Mouse (Mus musculus) megakaryocyte, adult 5-6 weeks (primary cell): ENCODE measurements around the gene Myh9. TPM values are rescaled to one million over a fixed set of nuclear protein-coding genes. Genes with fewer than 3 reads are reported as not detected.
"Not testable (repeated sequence)": the region's sequence is repeated elsewhere in the genome, so short reads cannot be mapped to it uniquely, and the experiment has no call there.

Experiments
- ATAC-seq: 2 replicates; pipeline ENCODE4 v1.8.0; 2016; ENCODE audit warnings: mild to moderate bottlenecking, inconsistent platforms; ENCODE audit not compliant: poor library complexity, severe bottlenecking
- total RNA-seq, 2 experiments: library from RNA; stranded (forward) in 1 of 2; stranded (reverse) in 1 of 2; fragments of 153-499, 151-499 nt in 1 of 2; fragments of 221-1000, 200-1000 nt in 1 of 2; gene quantifications; 2 replicates each; pipeline versions ENCODE4 v1.2.3 to v1.2.4; 2015 to 2017

Gene Myh9
- total RNA-seq, 2 experiments from 2014 or later: 464 to 759 TPM

DNA sequence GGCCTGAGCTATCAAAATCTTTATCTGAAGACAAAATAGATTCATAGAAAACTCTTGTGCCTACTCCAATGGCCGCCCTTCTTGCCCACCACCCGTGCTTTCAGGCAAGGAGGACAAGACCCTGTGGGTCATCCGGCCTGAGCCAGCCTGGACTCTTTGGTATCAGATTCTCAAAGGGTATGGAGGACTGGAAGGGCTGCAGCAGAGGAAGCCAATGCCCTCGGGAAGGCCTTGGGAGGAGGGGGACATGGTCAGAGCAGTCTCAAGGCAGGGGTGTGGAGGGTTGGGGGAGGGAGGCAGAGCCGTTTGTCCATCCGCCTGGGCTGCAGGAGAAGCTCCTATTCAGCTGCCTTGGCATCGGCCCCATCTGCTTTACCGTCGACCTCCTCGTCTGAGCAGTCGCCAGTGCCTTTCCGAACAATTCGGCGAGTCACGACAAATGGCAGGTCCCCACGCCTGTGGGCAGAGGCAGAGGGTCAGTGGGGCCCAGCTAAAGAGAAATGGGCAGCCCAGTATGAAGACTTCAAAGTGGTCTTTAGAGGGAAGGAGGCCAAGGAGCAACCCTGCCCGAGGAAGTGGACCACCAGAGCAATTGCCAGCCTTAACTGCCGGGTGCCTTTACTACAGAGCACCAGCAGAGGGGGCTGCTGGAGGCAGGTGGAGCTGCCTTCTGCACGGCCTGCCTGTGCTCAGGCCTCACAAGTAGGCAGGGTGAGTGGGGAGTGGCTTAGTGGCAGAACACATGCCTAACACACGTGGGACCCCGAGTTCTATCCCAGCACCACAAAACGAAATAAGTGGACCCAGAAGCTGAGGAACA lies 80.2 kb downstream of the Myh9 start:
- peak; percentile 68 for ATAC-seq

DNA sequence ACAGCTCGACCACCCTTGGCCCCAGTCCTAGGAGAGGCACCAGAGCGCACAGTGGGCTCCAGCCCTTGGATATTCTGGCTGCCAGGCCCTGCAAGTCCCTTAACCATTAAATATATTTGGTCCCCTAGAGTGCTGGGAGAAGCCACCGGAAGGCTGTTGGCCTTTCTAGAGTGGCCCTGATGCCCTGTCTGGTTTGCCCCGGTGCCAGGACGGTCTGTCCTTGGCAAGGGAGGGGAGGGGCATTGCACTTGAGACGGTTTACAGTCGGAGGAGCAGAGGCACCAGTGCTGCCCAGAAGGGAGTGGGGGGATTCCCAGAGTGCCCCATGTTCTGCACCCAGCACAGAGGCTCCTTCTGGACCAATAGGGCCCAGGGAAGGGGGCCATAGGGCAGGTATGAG lies 80.9 kb downstream of the Myh9 start:
- ATAC-seq: no peak

DNA sequence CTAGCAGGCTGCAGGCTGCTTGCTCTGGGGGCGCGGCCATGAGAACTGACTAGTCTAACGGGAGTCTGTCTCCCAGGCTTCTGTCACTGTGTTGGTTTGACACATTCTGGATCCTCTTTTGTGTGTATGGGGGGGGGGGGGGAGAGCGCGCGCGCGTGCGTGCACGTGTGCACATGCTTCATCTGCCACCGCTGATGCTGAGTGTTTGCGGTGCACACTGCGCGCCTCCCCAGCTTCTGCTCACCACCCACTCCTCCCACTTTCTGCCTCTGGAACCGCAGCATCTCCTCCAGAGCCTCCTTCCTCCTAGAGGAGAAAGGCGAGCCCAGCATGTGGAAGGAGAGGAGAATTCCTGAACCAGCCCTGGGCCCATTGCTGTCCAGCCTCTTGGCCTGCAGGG lies 81.9 kb downstream of the Myh9 start:
- no peak for ATAC-seq

DNA sequence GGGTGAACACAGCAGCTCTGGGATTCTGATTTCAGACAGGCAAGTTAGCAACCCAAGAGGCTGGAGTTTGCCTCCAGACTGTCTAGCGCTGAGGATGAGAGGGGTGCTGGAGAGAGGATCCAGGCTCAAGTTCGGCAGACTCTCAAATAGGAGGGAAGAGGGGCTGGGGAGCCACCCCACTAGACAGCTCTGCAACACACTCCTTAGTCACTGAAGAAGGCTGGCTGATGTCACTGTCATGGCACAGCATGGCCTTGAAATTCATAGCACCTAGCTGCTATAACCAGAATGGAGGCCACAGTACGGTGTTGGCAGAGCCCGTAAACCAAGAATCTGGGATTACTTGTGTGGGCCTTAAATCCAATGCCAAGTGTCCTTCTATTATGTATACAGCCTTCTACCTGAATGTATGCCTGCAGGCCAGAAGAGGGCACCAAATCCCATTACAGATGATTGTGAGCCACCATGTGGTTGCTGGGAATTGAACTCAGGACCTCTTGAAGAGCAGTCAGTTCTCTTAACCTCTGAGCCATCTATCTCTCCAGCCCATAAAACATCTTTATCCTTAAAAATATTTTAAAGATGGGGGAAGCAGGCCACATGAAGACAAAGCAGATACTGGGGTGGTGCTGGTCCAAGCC lies 84.3 kb downstream of the Myh9 start:
- ATAC-seq: no peak

DNA sequence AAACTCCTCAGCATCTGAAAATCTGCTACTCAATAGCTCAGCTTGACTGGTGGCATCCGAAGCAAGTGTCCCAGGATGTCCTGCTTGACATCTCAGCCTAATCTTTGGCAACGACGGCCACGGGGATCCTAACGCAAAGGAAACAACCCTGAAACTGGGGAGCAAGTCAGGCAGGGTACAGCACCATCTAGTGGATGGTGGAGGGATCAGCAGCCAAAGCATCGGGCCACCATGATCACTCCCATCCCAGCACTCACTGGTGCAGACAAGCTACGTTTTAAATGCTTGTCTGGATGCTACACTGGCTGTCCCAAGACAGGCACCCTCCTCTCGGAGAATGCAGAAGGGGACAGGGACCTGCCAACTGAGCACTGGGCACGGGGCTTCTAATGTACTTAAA lies 85.1 kb downstream of the Myh9 start, which contains the start of gene Apol8:
Gene Apol8 (minus strand): TSS at position 156 of the 400 bp plus-strand sequence.
- ATAC-seq: peak; percentile 81

DNA sequence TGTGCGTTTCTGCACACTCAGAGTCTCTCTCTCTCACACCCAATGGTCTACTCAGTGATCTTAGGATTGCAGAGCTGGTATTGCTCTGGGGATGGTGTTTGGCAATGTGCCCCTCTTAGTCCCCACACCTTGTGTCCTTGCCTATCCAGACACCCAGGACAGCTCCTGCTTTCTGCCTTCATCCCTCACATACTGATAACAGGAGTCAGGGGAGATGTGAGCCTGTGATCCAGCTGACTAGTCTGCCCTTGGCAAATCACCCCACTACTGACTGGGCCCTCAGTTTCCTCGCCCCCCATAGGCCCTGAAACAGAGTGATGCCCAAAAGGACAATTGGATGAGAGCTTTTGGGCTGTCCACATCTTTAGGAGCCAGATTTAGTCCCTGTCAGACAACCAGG lies 85.9 kb downstream of the Myh9 start:
- no peak for ATAC-seq

DNA sequence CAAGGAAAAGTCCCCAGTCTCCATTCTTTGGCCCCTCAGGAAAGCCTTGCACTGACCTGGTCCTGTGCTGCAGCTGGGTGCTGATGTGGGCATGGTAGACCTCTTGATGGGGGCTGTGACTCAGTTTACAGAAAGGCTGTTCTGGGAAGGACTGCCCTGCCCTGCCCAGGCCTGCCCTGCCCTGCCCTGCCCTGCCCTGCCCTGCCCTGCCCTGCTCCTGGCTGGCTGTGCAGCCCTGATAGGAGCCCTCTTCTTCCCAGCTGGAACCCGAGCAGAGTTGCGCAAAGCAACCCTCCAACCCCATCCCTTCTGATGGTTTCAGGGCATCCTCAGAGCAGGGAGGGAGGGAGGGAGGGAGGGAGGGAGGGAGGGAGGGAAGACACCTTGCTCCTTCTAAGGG lies 86.8 kb downstream of the Myh9 start:
- ATAC-seq: no peak

DNA sequence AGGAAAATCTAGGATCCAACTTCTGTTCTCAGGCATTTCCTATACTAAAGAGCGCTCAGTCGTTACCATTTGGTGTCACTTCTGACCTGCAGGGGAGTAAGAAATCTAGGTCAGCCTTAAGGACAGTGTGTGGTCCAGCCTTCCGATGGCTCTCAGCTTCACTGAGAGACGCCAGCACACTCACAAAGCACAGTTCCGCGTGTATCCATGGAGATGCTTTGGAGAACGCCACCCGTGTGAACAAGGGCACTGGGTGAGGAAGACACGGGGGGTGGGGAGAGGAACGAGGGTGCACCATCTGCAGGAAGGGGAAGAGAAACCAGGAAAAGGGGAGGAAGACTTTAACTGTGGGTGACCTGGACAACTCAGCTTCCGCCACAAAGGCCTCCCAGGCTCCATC lies 89.5 kb downstream of the Myh9 start:
- ATAC-seq: no peak

DNA sequence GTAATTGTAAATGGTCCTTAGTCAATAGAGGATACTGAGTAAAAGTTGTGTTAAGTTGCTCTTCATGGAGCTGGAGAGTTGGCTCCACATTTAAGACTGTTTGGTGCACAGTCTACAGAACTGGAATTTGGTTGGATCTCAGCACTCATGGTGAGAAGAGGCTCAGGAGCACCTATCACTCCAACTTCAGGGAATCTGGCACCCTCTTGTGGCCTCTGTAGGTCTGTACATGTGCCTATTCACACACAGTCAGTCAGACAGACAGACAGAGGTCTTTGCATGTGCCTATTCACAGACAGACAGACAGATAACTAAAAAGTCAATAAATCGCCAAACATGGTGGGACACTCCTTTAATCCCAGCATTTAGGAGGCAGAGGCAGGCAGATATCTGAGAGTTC lies 91.5 kb downstream of the Myh9 start:
- peak; percentile 65 for ATAC-seq

DNA sequence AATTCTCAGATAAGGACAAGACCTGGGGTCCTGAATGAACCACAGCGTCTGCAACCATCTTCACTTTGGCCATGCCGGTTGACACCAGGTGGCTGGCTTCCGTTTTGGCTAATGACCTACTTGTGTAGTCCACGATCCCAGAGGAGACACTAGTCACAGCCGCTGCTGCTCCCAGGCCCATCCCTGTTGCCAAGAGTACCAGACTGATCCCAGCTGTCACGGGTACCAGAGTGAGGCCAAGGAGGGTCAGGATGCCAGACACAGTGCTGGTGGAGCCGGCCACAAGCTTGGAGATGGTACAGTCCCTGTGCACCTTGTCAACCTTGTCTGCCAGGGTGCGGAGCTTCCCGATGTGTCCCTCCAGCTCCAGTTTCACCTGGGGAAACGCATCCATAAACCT lies 92.3 kb downstream of the Myh9 start:
- no peak for ATAC-seq

DNA sequence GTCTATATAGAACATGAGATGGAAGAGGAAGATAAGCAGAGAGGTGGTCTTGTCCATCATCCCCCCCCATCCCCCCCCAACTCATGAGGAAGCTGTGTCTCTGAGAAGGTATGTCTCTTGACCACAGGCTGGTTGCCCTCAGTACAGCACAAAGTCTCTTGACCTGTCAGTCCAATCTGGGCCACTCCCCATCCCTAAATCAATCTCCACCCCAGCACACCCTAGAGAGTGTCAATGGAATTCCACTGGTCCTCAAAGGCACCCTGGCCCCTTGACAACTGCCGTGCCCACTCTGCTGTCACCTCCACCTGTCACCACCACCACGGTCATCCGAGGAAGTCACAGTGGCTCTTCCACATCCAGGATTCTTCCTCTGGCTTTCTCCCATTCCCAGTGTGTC lies 93.6 kb downstream of the Myh9 start:
- ATAC-seq: no peak

DNA sequence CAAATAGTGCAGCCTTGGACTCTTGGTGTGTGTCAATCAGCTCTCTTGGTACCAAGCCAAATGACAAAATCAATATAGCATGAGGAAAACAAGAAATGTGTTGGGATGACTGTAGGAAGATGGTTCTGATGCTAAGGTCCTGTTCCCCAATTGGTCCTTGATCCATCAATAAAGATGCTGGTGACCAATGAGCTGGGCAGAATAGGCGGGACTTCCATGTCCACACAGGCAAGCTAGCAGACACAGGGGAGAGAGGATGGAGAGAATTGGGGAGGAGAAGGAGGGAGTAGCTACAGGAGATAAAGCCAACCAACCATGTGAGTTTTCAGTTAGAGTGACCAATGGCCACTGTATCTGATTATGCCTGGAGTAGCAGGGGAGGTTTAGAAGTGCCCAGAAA lies 95.6 kb downstream of the Myh9 start:
- ATAC-seq: no peak

DNA sequence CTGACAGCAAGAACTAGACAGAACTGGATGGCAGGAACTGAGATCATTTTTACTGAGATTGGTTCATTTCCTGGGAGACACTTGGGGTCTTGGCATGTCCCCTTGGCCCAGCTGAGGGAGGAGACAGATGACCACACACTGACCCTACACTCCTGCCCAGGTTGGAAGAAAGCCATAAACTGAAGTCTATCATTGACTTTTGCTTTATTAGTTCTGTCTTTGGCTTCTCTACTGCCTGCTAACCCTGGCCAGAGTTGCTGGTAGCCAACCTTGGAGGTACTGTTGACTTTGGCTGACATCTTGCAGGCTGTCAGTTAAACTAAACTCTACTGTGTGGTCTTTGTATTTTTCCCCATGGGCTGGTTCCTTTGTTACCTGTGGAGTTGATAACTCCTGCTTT lies 96.9 kb downstream of the Myh9 start:
- ATAC-seq: no peak

DNA sequence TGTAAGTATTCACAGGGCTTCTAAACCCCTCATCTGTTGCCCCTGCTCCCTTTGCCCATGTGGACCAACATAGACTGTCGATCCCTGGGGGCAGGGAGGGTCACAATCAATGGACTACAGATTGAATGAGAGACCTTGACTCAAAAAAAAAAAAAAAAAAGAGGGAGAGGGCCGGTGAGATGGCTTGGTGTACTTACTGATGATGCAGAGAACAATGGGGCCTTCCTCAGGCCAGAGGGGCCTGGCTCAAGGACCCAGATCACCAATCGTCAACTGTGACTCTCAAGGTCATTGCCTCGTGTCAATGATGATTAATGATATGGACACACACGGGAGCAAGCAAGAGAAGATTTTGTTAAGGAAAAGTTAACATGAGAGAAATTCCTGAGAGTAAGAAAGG lies 97.3 kb downstream of the Myh9 start:
- no peak for ATAC-seq

DNA sequence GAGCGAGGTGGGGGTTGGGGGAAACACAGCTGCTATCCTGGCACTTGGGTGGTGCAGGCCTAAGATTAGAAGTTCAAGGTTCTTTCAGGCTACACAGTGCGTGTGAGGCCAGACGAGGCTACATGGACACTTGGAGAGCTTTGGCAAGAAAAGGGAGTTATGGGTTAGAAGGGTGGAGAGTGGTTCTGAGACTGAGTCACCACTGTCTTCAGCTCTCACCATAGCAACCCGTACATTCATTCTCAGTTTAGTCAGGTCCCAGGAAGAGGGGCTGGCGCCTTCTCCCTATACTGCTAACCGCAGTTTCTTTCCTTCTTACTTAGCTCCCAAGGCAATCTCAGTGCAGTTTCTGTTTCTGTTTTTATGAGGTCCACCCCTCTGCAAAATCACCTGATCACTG lies 100.4 kb downstream of the Myh9 start:
- ATAC-seq: not testable (repeated sequence)

DNA sequence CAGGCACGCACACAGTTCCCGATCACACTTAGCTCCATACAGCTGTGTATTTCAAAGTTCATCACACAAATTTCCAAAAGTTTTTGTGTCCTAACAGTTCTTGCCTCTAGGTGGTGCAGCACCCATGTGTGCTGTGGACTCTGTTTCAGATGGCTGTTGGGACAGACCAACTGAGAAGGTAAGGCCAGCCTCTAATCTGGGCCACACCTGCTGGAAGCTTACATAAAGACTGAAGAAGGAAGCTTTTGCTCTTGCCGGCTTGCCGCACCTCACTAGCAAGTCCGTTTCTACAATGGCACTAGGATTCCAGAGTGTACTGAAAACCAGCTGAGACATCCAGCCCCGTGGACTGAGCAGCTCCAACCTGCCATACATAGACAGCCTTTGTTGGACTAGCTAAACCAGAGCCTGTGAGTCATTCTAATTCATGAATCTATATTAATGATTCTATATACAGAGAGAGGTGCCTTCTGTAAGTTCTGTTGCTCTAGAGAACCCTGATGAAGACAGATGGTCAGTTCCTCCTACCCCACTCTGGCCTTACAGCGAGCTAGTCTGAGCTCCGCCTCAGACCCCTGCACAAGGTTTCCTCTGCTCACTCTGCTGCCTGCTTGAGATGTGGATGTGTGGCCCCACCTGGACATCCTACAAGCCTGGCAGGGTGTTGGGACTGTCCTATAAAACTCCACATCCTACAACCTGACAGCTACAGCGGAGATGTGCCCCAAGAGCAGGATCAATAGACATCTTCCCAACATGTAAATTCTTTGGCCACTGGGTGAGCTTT lies 101.3 kb downstream of the Myh9 start:
- no peak for ATAC-seq

DNA sequence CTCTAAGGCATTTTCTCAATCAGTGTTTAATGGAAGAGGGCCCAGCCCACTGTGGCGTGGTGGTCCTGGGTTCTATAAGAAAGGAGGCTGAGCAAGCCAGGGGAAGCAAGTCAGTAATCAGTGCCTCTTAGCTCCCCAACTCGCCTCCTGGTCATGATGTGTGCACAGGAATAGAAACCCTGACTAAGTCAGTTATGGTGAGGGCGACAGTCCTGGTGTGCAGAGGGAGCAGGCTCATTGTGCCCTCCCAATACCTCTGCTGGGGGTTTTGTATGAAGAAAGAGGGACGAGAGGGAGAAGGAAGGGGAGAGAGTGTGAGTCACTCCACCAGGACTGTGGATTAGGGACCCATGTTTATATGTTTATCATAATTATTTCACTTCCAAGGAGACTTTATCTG lies 108.1 kb downstream of the Myh9 start:
- not testable (repeated sequence) for ATAC-seq

DNA sequence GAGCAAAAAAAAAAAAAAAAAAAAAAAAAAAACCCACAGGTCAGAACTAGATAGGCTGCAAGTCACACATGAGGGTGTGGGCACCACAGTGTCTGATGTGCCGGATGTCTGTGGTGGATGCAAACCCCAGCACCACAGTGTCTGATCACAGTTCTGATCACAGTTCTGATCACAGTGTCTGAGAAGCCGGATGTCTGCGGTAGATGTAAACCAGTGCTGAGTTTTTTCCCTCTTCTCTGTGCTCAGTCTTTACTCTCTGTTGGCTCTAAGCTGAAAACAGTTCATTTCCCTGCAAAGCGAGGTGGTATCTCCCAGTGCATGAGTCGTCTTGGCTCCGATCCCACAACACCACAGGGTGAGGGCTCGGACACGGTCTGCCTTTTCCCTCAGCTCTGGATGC lies 108.6 kb downstream of the Myh9 start:
- peak; percentile 87 for ATAC-seq

DNA sequence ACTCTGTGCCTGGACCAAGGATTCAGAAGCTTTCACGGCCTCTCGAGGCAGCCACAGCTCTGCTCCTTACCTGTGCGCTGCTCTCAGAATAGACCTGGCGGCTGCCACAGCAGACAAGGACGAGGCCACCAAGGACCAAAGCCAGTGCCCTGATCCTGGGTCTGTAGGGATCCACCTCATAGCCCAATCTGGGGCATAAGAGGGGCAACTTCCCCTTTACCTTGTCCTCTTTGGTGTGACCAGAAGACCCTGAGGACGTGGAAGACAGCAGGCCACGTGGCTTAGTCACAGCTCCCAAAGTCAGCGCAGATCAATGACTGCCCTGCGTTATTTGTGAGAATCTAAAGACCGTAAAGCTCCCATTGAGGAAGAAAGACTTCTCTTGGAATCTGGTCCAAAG lies 109.1 kb downstream of the Myh9 start:
- not testable (repeated sequence) for ATAC-seq

DNA sequence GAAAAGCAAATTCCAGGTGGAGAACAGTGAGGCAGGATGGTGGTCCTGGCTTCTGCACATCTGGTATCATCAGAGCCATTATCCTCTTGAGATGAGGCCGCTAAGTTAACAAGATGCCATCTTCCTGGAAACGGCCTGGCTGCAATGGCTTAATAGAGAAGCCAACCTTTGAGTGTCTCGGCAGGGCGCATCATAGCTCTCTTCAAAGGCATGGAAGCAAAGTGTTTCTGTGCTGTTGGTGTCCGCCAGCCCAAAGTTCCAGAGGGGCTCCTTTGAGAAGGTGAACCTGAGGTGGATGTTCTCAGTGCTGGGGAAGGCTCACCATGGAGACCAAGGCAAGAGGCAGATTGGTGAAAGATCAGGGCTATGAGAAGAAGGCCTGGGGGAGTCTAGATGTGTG lies 110.4 kb downstream of the Myh9 start:
- ATAC-seq: no peak

DNA sequence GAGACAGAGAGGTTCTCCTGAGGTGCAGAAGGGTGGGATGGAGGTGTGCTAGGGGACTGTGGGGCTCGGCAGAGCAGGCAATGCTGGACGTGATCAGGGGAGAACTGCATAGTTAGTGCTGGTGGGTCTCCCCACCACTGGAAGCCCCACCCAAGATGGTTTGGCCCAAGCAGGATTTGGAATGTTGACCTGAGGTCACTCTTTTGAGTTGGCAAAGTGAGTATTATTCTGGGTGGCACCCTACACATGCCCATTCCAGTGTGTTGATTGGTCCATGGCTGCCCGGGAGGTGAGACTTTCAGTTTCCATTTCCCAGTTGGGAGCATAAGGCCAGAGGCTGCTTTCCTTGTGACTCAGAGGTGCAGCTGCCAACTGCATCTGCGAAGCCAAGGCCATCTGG lies 113.2 kb downstream of the Myh9 start, which contains the start of gene Apol9b:
Gene Apol9b (plus strand): TSS at position 301 of the 400 bp plus-strand sequence.
- ATAC-seq: not testable (repeated sequence)

DNA sequence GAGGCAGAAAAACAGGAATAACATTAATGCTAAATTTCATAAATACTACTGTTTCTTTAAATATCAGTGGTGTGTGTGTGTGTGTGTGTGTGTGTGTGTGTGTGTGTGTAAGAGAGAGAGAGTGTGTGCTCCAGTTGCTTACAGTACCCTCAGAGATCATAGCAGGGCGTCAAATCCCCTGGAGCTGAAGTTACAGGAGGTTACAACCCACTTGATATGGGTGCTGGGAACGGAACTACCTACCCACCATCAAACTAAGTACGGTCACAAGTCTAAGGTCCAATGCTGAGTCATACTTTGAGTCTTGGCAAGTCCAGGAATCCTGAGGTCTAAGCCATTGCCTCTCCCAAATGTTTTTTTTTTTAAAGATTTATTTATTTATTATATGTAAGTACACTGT lies 114.2 kb downstream of the Myh9 start:
- not testable (repeated sequence) for ATAC-seq
